ENCODE assay signal across 15 mouse cellular contexts in genomic region chr2:180022751-180023150, GRCm38 (mm10).
"Had no signal": no experiment of that assay in that cellular context is flagged by ENCODE, and none has a peak within 500 bp of the region (broad histone marks: within the 10 kb centered on the region; RNA-seq: fewer than 3 reads in every experiment).

No protein-coding gene starts in this region.

- DNase-seq: kidney, postnatal 25 days; left cerebral cortex, postnatal 4 days; liver, postnatal 0 days; lung, embryonic 14.5 days; midbrain, embryonic 14.5 days; thymus, adult 2 months; thymus, postnatal 14 days; thymus, postnatal 4 days had no signal

- H3K27ac ChIP-seq: kidney, postnatal 0 days; limb, embryonic 12.5 days; limb, embryonic 15.5 days; liver, embryonic 14.5 days; macrophage; stomach, postnatal 0 days had no signal

- H3K4me3 ChIP-seq: limb, embryonic 12.5 days; limb, embryonic 15.5 days had no signal

- ATAC-seq: liver, postnatal 0 days; lung, postnatal 0 days had no signal

- H3K9me3 ChIP-seq: limb, embryonic 12.5 days; limb, embryonic 15.5 days had no signal
